Mouse (Mus musculus) erythroblast, adult 5-6 weeks (primary cell): Measurements from ENCODE around the gene Itga3. TPM values are rescaled to one million over a fixed set of nuclear protein-coding genes. Genes with fewer than 3 reads are reported as not detected.
A peak's percentile ranks its signal among the peaks of the same experiment; 100 is the strongest.

Source experiments
- ATAC-seq: replicated peaks from 2 replicates; pipeline ENCODE4 v1.8.0; 2016; ENCODE audit warnings: moderate number of reproducible peaks, mild to moderate bottlenecking, moderate TSS enrichment, inconsistent platforms; ENCODE audit not compliant: poor library complexity, low FRiP score, severe bottlenecking
- total RNA-seq, 2 experiments: library from RNA; stranded (forward) in 1 of 2; stranded (reverse) in 1 of 2; fragments of 150-400 nt in 1 of 2; fragments of 200-764, 138-1000 nt in 1 of 2; gene quantifications; 2 replicates each; pipeline versions ENCODE4 v1.2.3 to v1.2.4; 2015 to 2017; ENCODE audit warnings: low replicate concordance in 2 of 2

The Itga3 gene
- total RNA-seq, 2 experiments from 2014 or later, result not detected

GRCm38 (mm10) chr11:95038156-95038817 is 38.3 kb downstream of the Itga3 start:
- no peak for ATAC-seq

DNA sequence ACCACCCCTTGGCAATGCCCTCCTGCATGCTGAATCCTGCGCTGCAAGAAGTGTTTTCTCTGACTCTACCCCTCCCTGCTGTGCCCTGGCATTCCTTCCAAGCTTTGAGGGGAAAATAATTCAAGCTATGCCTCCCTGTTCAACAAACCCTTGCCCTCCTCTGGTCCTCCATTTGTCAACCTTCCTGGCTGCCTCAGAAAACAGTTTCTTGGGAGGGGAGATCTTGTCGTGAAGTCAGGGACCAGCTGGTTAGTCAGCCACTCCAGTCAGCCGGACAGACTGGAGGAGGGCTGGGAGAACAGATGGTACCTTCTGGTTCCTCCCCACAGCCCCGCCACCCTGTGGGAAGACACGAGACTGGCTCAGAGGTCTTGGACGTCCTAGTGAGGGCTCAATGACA is 39.3 kb downstream of the Itga3 start:
- no peak for ATAC-seq

GRCm38 (mm10) chr11:95036521-95036920 is 40.1 kb downstream of the Itga3 start:
- no peak for ATAC-seq

DNA sequence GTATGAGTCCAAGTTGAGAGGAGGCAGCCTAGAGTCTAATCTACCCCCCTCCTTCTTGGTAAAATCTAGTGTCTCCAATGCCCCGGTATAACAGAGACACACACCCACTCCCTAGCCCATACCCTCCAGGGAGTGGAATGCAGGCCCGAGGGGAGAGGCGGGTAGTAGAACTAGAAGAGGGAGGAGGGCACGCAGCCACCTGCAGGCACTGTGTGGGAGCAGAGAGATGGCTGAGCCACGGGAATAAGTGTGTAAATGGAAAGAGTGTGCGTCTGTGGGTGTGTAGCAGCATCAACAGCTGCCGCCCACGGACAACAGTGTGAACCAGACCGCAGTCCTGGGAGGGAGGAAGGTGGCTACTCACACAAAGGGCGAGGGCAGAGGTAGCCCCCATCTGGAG is 41.7 kb downstream of the Itga3 start:
- ATAC-seq, result no peak

- ATAC-seq, result no peak
Observed at GRCm38 (mm10) chr11:95033617-95034016, 43.0 kb downstream of the Itga3 start.

- no peak for ATAC-seq
Observed at GRCm38 (mm10) chr11:95032945-95033344, 43.7 kb downstream of the Itga3 start.

GRCm38 (mm10) chr11:95027850-95028470 is 48.6 kb downstream of the Itga3 start:
- no peak for ATAC-seq

DNA sequence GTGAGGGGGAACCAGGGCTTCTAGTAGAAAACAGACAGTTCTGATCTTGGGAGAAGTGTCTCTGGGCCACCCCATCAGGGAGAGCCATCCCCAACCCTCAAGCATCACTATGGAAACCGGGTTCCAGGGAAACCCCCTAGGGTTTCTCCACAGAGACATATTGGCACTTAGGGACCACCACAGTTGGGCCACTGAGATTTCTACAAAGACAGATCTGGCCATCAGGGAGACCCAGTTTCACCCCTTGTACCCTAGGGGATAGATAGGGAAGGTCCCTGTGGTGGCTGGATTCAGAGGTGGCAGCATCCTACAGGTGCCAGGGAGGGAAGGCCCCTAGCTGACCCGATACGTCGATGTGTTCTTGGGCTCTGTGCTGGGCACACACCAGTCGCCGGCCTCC is 49.8 kb downstream of the Itga3 start:
- no peak for ATAC-seq

GRCm38 (mm10) chr11:95026090-95026542 is 50.5 kb downstream of the Itga3 start:
- no peak for ATAC-seq

- no peak for ATAC-seq
Observed at GRCm38 (mm10) chr11:95025227-95026012, 51.2 kb downstream of the Itga3 start.

GRCm38 (mm10) chr11:95024439-95025184 is 52.0 kb downstream of the Itga3 start:
- no peak for ATAC-seq

GRCm38 (mm10) chr11:95023481-95023880 is 53.1 kb downstream of the Itga3 start:
- no peak for ATAC-seq

DNA sequence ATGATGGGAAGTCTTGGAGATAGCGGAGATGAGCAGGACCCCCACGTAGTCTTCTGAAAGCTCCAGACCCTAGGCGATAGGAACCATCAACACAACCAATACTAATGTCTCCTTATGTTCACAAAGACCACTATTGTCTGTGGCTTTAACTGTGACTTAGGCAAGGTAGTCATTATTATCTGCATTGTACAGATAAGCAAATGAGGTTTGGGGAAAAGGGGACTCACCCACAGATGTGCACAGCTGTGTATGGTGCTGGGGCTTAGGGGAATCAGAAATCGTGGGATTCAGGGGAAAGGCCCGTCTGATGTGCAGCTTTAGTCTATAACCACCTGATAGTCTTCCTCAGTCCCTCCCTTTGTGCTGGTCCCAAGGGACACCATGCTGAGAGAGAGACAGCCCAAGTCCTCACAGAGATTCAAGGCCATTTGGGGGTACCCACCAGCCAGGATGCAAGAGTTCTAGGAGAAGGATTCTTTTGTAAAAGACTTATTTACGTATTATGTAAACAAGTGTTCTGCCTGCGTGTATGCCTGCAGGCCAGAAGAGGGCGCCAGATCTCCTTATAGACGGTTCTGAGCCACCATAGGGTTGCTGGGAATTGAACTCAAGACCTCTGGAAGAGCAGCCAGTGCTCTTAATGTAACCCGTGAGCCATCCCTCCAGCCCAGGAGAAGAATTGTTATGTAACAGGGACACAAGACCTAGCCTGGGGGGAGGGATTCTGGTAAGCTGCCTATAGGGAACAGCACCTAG is 54.2 kb downstream of the Itga3 start:
- no peak for ATAC-seq

DNA sequence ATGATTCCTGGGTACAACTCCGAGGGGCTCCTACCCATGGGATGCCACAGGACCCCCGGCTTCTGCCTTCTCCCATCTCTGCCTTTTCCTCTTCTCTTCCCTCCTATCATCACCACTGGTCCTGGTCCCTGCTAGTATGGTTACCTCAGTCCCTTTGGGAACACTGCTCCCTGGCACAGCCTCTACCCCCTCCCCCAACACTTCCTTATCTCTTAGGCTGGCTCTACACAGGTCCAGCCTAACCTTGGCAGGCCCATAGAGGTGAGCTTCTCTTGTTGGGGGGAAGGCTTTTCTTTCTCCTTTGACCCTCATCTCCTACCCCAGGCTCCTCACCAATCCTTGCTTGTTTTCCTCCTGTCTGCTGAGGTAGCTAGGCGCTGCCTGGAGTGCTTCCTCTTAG is 61.1 kb downstream of the Itga3 start:
- no peak for ATAC-seq

GRCm38 (mm10) chr11:95012487-95012886 is 64.1 kb downstream of the Itga3 start:
- ATAC-seq, result no peak

- peak; percentile 85 for ATAC-seq
Observed at GRCm38 (mm10) chr11:95012075-95012474, 64.5 kb downstream of the Itga3 start.

DNA sequence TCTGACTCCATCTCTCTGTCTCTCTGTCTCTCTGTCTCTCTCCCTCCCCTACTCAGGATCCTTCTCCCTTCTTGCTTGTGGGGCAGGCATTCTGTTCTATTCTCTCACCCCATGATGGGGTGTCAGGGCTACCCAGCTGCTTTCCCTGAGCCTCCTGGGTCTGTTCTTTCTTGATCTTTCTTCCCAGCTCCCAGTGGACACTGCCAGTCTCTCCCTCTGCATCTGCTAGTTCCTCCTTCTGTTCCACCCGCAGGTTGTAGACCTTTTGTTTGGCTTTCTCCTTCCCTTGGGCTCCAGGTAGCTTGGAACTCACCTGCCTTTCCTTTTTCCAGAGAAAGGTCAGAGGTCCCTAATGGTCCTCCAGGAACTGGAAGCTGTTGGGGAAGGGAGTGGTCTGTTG is 65.2 kb downstream of the Itga3 start:
- ATAC-seq, result no peak

GRCm38 (mm10) chr11:95010841-95011403 is 65.7 kb downstream of the Itga3 start:
- ATAC-seq, result 0 out of 2 replicates have a peak, but pooled peaks have one; percentile 31

DNA sequence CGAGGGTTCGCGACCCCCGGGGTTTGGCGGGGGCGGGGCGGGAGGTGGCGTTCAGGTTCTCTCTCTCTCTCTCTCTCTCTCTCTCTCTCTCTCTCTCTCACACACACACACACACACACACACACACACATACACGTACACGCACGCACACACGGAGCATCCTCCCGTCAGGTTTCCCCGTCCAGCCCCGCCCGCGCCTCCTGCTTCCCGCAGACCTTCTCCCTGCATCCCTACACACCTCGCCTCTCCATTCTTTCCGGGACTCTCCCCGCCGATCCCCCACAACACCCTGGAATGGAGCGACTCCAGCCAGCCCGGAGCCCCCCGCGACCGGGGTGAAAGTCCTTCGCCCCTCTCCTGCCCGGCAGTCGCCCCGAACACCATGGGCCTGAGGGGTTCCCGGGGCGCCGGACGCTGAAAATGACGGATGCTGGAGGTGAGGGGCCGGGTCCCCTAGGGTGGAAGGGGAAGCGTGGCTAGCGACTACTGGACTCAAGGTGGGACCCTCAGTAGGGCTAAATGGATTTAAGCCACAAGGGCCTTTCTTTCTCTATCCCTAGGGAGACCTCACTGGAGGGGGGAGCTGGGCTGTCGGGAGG is 66.4 kb downstream of the Itga3 start:
- no peak for ATAC-seq
